Mouse (Mus musculus) Muller cell, postnatal 12 days (primary cell): ENCODE measurements at regions not wholly inside any gene's neighbourhood (a gene's known extent, or its start where the extent isn't known, plus 50 kb on each side); places are given as distances from the start of the nearest gene placed in this dataset.
"Not testable (repeated sequence)": the region's sequence is repeated elsewhere in the genome, so short reads cannot be mapped to it uniquely, and the experiment has no call there.

Experiments used
- DNase-seq: peaks from one replicate; pipeline ENCODE4 v3.0.0-alpha.2; 2015; ENCODE audit errors: inconsistent ontology term

- peak; percentile 63 for DNase-seq
Observed at GRCm38 (mm10) chr12:40898414-40899027, 125.4 kb upstream of the Immp2l start.

DNA sequence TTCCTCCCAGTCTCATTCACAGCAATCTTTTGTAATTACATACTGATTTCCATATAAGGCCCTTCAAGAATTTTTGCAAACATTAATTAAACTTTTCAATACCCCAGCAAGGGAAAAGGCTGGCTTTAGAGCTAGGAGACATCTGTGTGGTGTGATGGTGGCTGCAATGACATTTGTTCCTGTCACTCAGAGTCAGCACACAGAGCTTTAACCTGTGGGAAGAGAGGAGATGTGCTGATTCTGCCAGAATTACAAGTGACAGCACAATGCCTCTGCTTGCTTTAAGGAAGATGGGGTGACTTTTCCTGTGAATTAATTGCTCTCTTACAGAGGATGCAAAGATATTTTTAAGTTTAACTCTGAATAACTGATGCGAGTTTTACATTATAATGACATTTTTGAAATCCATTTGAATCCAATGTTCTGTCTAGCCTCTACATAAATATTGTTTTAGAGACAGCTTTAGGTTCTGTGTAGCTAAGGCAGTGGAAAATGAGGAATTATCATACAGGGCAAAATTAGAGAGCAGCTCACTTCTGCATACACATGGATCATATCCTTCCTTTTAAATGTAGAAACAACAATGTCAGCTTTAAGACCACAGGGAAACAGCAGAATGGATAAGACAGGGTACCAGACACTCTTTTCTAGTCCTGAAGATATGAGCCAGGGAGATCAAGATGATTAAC, 118.1 kb upstream of the Immp2l start:
- DNase-seq: no peak

- DNase-seq: no peak
Observed at GRCm38 (mm10) chr12:40906807-40907206, 117.1 kb upstream of the Immp2l start.

DNA sequence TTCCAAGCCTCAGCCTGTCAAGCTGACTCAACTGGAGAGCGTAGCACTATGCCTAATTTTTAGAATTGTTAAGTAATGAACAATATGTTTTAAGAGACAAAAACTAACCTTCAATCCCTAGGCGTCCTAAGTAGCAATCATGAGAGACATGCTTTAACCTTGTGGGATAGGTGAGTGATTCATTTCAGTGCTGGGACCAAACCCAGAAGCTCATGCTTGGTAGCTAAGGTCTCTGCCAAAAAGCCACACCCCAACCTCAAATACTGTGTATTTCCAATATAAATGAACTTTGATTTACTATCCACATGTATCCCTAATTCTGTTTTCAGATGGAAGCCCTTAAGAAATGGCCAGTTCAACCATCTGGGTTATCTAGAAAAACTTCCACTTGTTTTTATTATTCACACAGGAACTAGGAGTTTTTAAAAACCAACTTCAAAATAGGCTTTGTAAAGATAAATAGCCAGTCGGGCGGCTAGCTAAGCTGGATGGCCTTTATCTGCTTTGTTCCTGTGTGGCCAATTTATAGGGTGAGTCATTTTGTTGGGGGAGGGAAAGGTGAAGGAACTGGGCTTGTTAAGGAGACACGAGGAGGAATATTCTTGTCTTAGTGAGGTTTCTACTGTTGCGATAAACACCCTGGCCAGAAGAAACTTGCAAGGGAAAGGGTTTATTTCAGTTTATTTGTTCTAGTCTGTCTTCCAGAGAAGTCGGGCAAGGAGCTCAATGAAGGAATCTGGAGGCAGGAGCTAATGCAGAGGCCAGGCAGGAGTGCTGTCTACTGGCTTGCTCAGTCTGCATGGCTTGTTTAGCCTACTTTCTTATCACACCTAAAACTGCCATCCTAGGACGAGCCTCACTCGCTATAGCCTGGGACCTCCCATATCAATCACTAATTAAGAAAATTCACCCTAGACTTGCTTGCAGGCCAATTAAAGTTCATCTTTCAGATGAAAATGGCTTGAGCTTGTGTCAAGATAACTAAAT, 114.8 kb upstream of the Immp2l start:
- DNase-seq: peak; percentile 49

GRCm38 (mm10) chr12:40917486-40917885, 106.4 kb upstream of the Immp2l start:
- DNase-seq: no peak

GRCm38 (mm10) chr12:40921988-40922387, 101.9 kb upstream of the Immp2l start:
- no peak for DNase-seq

DNA sequence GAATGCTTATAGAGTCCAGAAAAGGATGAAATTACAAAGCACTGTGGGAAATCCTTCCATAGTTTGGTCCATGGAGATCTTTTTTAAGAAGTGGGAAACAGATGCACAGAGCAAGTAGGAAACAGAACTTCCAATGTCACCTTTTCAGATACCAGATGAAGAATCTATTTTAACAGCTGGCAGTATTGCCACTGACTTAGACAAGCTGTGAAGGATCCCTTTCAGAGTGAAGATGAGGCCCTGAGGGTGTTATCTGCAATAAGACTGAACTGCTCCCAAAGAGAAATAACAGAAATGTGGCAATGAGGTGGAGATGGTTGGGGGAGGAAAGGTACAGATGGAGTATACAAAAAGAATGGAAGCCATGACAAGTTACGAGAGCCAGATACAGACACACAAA, 97.2 kb upstream of the Immp2l start:
- no peak for DNase-seq

GRCm38 (mm10) chr12:40929409-40929808, 94.5 kb upstream of the Immp2l start:
- not testable (repeated sequence) for DNase-seq

- no peak for DNase-seq
Observed at GRCm38 (mm10) chr12:40935098-40935759, 88.7 kb upstream of the Immp2l start.

DNA sequence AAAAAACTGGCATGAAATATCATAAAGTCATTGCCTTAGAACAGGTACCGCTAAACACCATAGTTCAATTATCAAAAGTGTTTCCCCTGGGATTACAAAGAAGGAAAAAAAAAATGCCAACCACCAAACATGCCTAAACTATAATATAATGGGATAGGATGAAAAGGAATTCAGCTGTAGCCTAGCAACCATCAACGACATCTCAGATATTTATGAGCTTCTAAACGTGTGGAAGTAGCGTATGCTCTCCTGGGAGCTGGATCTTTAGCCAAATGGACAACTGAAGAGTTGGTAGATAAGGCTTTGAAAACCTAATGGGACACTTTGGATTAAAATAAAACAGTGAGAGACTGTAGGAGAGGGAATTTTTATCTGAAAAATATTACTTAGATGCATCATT, 86.9 kb upstream of the Immp2l start:
- peak; percentile 11 for DNase-seq

DNA sequence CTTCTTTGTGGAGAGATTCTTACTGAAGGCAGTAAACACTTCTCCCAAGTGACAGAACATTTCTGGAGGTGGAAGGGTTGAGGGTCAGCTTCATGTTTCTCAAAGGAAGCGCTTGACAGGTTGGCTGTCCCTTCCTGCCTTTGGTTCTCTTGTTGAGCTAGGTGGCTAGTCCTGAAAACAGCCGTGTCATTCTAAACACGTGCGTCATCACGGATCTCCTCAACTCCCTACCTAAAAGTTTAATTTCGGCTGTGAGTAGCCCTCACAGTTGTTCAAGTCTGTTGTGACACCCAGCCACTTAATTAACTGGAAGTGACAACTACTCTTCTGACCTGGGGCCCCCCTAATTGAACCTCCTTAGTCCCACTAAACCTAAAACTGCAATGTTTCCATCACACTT, 77.0 kb upstream of the Immp2l start:
- DNase-seq: no peak

DNA sequence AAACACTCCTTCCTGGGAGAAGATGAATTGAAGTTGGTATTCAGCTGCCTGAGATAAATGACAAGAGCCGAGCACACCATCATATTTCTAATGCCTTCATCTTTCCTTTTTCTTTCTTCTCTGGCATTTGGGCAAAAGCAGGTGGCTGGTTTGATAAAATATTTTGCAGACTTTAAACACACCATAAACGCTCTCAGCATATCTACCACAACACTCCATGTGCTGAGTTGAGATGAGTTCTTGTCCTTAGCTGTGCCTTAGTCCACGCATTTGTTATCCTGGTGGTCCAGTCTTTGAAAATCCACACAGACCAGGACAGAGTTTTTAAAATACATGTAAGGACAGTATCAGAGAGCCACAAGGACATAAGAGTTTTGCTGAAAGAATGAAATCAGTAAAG, 74.3 kb upstream of the Immp2l start:
- DNase-seq: no peak

- no peak for DNase-seq
Observed at GRCm38 (mm10) chr12:40958536-40958935, 65.4 kb upstream of the Immp2l start.

DNA sequence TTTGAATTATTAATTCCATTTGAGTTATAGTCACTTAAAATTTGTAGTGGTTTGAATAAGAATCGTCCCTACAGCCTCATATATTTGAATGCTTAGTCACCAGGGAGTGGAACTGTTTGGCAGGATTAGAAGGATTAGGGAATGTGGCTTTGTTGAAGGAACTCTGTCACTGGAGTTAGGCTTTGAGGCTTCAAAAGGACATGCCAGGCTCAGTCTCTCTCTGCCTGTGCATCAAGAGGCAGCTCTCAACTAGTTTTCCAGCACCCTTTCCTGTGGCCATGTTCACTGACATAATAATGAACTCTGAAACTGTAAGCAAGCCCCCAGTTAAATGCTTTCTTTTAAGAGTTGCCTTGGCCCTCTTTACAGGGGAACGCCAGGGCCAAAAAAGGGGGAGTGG, 58.9 kb upstream of the Immp2l start:
- no peak for DNase-seq

GRCm38 (mm10) chr12:40966308-40966707, 57.6 kb upstream of the Immp2l start:
- DNase-seq: no peak

DNA sequence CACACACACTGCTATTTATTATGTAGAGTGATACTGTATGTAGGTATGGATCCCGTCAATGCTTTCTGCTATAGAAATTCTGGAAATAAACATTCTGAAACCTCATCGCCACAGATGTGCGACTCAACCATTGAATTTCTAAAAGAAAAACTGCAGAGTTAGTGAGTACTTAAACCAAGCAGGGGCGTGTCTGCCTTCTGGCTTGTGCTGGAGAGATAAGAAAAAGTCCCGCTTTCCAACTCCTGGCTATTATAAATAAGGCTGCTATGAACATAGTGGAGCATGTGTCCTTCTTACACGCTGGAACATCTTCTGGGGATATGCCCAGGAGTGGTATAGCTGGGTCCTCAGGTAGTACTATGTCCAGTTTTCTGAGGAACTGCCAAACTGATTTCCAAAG, 57.2 kb upstream of the Immp2l start:
- not testable (repeated sequence) for DNase-seq

DNA sequence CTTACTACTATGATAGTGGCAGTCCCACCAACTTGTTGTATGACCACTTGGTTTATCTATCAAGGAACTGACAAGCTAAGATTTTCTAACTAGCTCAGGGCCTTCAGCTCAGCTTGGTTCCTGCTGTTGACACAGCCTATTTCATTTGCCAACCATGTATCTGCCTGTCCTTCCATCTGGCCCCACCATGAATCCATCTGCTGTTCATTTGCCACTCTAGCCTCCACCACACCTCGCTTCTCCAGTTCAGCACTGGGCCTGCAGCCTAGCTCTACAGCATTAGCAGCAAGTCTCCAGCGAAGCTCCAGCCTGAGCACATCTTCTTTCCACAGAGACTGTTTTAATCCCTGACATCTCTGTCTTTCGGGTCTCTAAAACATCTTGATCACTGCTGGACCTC, 51.0 kb upstream of the Immp2l start:
- DNase-seq: no peak
